Mouse (Mus musculus) lung, postnatal 0 days (tissue): Measurements from ENCODE around the gene Rfwd3. TPM values are rescaled to one million over a fixed set of nuclear protein-coding genes. Genes with fewer than 3 reads are reported as not detected.
"Not testable (repeated sequence)": the region's sequence is repeated elsewhere in the genome, so short reads cannot be mapped to it uniquely, and the experiment has no call there.

ENCODE experiments used
- ATAC-seq: fragments of 200-750 bp; cut with Nextera tagmentation; 2 replicates; pipeline ENCODE4 v1.8.0; 2017; ENCODE audit warnings: moderate library complexity
- DNase-seq: peaks from one replicate; pipeline ENCODE4 v3.0.0-alpha.2; 2016; ENCODE audit warnings: low spot score
- H3K27ac ChIP-seq: fragments of 300-500 bp; sonication (generic); 2 replicates; pipeline ENCODE4 v1.5.1; 2014; ENCODE audit warnings: antibody characterized with exemption, mild to moderate bottlenecking, low read length, mixed read lengths
- H3K27me3 ChIP-seq: fragments of 300-500 bp; sonication (generic); replicated peaks from 2 replicates; pipeline ENCODE4 v1.6.1; 2014; ENCODE audit warnings: low read length, mixed read lengths; ENCODE audit not compliant: insufficient read depth
- H3K36me3 ChIP-seq: fragments of 300-500 bp; sonication (generic); 2 replicates; pipeline ENCODE4 v1.6.1; 2014; ENCODE audit warnings: low read length, mixed read lengths; ENCODE audit not compliant: insufficient read depth
- H3K4me1 ChIP-seq: fragments of 300-500 bp; sonication (generic); 2 replicates; pipeline ENCODE4 v1.6.1; 2014; ENCODE audit warnings: antibody characterized with exemption, low read depth, low read length, mixed read lengths; ENCODE audit not compliant: insufficient read depth
- H3K4me2 ChIP-seq: fragments of 300-500 bp; sonication (generic); replicated peaks from 2 replicates; pipeline ENCODE4 v1.6.1; 2014; ENCODE audit warnings: low read depth, mild to moderate bottlenecking, low read length, moderate library complexity, mixed read lengths
- H3K4me3 ChIP-seq: fragments of 300-500 bp; sonication (generic); 2 replicates; pipeline ENCODE4 v1.5.1; 2014; ENCODE audit warnings: low read depth, low read length
- H3K9ac ChIP-seq: fragments of 300-500 bp; sonication (generic); replicated peaks from 2 replicates; pipeline ENCODE4 v1.6.1; 2014; ENCODE audit warnings: low read depth, mild to moderate bottlenecking
- H3K9me3 ChIP-seq: fragments of 300-500 bp; sonication (generic); 2 replicates; pipeline ENCODE4 v1.6.1; 2016; ENCODE audit warnings: low read length, mixed read lengths
- CTCF ChIP-seq: IDR thresholded peaks from 2 replicates; pipeline ENCODE4 v1.5.1; 2016; ENCODE audit warnings: antibody characterized with exemption, mild to moderate bottlenecking
- EP300 ChIP-seq: IDR thresholded peaks from 2 replicates; pipeline ENCODE4 v1.6.1; 2016; ENCODE audit warnings: antibody characterized with exemption, mild to moderate bottlenecking, control low read depth
- WGBS: fragments of 180-500 bp; shearing (Covaris S2); extraction: QIAGEN DNeasy Blood & Tissue Kit; methylation state at CpG from one replicate; pipeline ENCODE4 v1.1.7; 2014; 5-methylcytosine and 5-hydroxymethylcytosine counted together
- polyA plus RNA-seq: library from polyadenylated mRNA; unstranded; fragments of >200 nt; fragmentation: Nextera tagmentation; extraction: Ambion mirVana; gene quantifications from 2 replicates; pipeline ENCODE4 v1.2.1, GENCODE M21; 2015

The Rfwd3 gene
- polyA plus RNA-seq, 1 experiment from 2014 or later = 10.5 TPM

GRCm38 (mm10) chr8:111250111-111250510, 49.9 kb downstream of the Rfwd3 start:
- H3K9me3 ChIP-seq = no peaks in the 10 kb centered on the region
- no peak for DNase-seq
- H3K4me1 ChIP-seq = no peaks in the 10 kb centered on the region
- no peak overlapping the region for H3K9ac ChIP-seq
- no peaks in the 10 kb centered on the region for H3K36me3 ChIP-seq
- no peak for ATAC-seq
- H3K4me2 ChIP-seq = no peak overlapping the region
- no peaks in the 10 kb centered on the region for H3K27me3 ChIP-seq
- no peak overlapping the region for H3K27ac ChIP-seq
- TF ChIP-seq EP300 (no peak), CTCF (no peak)
- H3K4me3 ChIP-seq = no peak overlapping the region
- WGBS = 91% methylated on average over 2 of the region's 2 CpGs

DNA sequence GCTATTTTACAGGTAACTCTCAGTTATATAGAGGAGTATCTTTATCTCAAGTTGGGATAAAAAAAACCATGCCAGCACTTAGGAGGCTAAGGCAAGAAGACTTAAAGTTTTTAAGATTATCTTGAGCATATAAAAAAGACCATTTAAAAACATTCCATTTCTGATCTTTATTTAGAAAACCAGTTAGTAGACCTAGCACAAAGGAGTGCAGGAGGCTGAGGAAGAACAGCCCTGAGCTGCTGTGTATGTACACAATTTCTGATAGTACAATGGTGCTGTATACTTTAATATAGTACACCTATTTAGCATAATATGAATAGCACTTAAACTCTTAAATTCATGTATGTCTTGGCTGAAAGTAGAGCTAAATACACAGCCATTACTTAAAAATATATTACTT, 51.9 kb downstream of the Rfwd3 start:
- H3K4me3 ChIP-seq = no peak overlapping the region
- no peaks in the 10 kb centered on the region for H3K4me1 ChIP-seq
- no peak overlapping the region for H3K27ac ChIP-seq
- TF ChIP-seq CTCF (no peak), EP300 (no peak)
- H3K9me3 ChIP-seq = no peaks in the 10 kb centered on the region
- no peak for DNase-seq
- ATAC-seq = no peak
- H3K9ac ChIP-seq = no peak overlapping the region
- no peaks in the 10 kb centered on the region for H3K36me3 ChIP-seq
- no peaks in the 10 kb centered on the region for H3K27me3 ChIP-seq
- no peak overlapping the region for H3K4me2 ChIP-seq

GRCm38 (mm10) chr8:111246864-111247263, 53.2 kb downstream of the Rfwd3 start:
- 97% methylated on average over 1 of the region's 1 CpGs for WGBS
- not testable (repeated sequence) for H3K27me3 ChIP-seq, H3K9ac ChIP-seq, H3K9me3 ChIP-seq, H3K4me3 ChIP-seq, ATAC-seq, DNase-seq, H3K36me3 ChIP-seq, H3K27ac ChIP-seq, H3K4me2 ChIP-seq, H3K4me1 ChIP-seq

DNA sequence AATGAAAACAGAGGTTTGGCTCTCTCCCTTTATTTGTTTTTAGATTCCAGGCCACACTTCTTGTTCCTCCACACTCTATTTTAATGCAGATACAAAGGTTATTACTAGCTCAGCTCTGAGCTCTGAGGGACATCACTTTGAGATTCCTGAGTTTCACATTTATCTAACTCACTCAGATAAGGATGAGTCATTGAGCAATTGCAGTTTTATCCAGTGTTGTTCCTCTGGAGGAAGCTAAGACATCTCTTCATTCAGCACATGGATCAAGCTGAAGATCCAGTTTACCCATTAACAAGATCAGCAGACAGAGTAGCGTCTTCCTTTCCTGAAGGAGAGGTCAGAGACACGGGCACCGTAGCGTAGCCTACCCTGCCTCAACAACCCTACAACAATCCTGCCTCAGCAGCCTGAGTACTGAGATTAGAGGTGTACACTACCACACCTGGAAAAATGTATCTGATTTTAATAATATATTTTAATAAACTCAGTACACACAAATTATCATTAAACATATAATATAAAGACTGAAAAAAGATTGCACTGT, 53.7 kb downstream of the Rfwd3 start:
- H3K4me3 ChIP-seq = no peak overlapping the region
- no peaks in the 10 kb centered on the region for H3K9me3 ChIP-seq
- no peak overlapping the region for H3K4me2 ChIP-seq
- H3K27ac ChIP-seq = no peak overlapping the region
- H3K9ac ChIP-seq = no peak overlapping the region
- 80% methylated on average over 4 of the region's 4 CpGs for WGBS
- TF ChIP-seq CTCF = no peak
- no peak for TF ChIP-seq EP300
- H3K27me3 ChIP-seq = no peaks in the 10 kb centered on the region
- DNase-seq (no peak), ATAC-seq (no peak)
- H3K4me1 ChIP-seq = no peaks in the 10 kb centered on the region
- H3K36me3 ChIP-seq = no peaks in the 10 kb centered on the region

DNA sequence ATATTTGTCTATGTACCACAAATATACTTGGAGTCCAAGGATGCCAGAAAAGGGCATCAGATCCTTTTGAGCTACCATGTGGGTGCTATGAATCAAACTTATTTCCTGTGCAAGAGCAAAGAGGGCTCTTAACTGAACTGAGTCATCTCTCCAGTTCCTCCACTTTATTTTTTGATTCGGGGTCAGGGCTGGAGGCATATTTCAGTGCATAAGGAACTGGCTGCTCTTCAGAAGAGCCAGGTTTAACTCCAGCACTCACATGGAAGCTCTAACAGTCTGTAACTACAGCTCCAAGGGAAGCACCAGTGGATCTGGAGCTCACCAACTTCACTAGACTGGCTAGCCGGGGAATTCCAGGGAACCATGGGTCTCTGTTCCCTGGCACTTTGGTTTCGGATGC, 62.7 kb downstream of the Rfwd3 start:
- Histone ChIP-seq H3K4me1 (no peaks in the 10 kb centered on the region), H3K4me3 (no peak overlapping the region), H3K4me2 (no peak overlapping the region), H3K27ac (no peak overlapping the region), H3K9ac (no peak overlapping the region), H3K27me3 (no peaks in the 10 kb centered on the region), H3K36me3 (no peaks in the 10 kb centered on the region), H3K9me3 (no peaks in the 10 kb centered on the region)
- WGBS = 72% methylated on average over 3 of the region's 3 CpGs
- ATAC-seq (no peak), DNase-seq (peak; percentile 16)
- TF ChIP-seq CTCF = no peak
- TF ChIP-seq EP300 = no peak

DNA sequence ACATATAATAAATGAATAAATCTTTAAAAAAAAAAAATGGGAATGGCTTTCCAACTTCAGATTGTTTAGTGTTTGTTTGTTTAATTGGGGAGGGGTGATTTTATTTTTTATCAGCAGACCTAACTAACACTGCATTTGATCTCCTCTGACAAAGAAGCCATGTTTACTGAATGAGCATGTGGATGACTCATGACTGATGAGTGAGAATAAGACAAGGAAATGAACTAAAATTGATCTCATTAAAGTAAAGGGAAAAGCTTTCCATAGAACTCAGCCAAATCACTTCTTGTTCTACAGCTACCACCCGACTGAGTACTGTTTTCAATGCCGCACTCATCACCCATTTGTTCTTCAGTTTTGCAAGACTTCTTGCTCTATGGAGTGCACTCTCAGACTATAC, 66.3 kb downstream of the Rfwd3 start:
- TF ChIP-seq CTCF (no peak), EP300 (no peak)
- H3K27ac ChIP-seq = no peak overlapping the region

GRCm38 (mm10) chr8:111224153-111224552, 75.9 kb downstream of the Rfwd3 start:
- Histone ChIP-seq H3K9ac (no peak overlapping the region), H3K4me2 (no peak overlapping the region), H3K4me3 (no peak overlapping the region), H3K4me1 (no peaks in the 10 kb centered on the region), H3K36me3 (no peaks in the 10 kb centered on the region), H3K27me3 (no peaks in the 10 kb centered on the region), H3K27ac (no peak overlapping the region), H3K9me3 (no peaks in the 10 kb centered on the region)
- 60% methylated on average over 5 of the region's 5 CpGs for WGBS
- ATAC-seq (no peak), DNase-seq (no peak)
- TF ChIP-seq EP300 (no peak), CTCF (no peak)

More for the DNA sequence above, 66.3 kb downstream of the Rfwd3 start:
- no peak overlapping the region for H3K4me2 ChIP-seq
- H3K36me3 ChIP-seq = no peaks in the 10 kb centered on the region
- ATAC-seq (no peak), DNase-seq (no peak)
- 83% methylated on average over 2 of the region's 2 CpGs for WGBS
- H3K4me3 ChIP-seq = no peak overlapping the region
- no peaks in the 10 kb centered on the region for H3K27me3 ChIP-seq
- no peaks in the 10 kb centered on the region for H3K9me3 ChIP-seq
- H3K9ac ChIP-seq = no peak overlapping the region
- H3K4me1 ChIP-seq = no peaks in the 10 kb centered on the region

Other genes starting within 250 kb of the Rfwd3 start
- gene Exosc6, start 243.9 kb downstream of the Rfwd3 start, polyA plus RNA-seq = 4.2 and 5.0 TPM in 2 replicates
- not detected in 2 replicates for gene Clec18a, start 207.8 kb downstream of the Rfwd3 start, polyA plus RNA-seq
- 6.5 and 7.1 TPM in 2 replicates for gene Pdpr, start 205.6 kb downstream of the Rfwd3 start, polyA plus RNA-seq
- 41.6 and 50.5 TPM in 2 replicates for gene Glg1, start 41.0 kb downstream of the Rfwd3 start, polyA plus RNA-seq
- gene Mlkl, start 38.0 kb upstream of the Rfwd3 start, polyA plus RNA-seq = 5.2 and 5.5 TPM in 2 replicates
- 0.05 and 0.12 TPM in 2 replicates for gene Fa2h, start 93.6 kb upstream of the Rfwd3 start, polyA plus RNA-seq
- 2.3 and 2.9 TPM in 2 replicates for gene Wdr59, start 221.9 kb upstream of the Rfwd3 start, polyA plus RNA-seq
- 24.5 and 31.6 TPM in 2 replicates for gene Znrf1, start 235.9 kb upstream of the Rfwd3 start, polyA plus RNA-seq